Mouse (Mus musculus): ENCODE measurements around the gene BC048507. TPM values are rescaled to one million over a fixed set of nuclear protein-coding genes. Genes with fewer than 3 reads are reported as not detected.
"Not testable (repeated sequence)": the region's sequence is repeated elsewhere in the genome, so short reads cannot be mapped to it uniquely, and the experiment has no call there.

Gene BC048507
- total RNA-seq (2021) = not detected
- long read RNA-seq, experiment 1 = 0 reads
- long read RNA-seq, experiment 2 = 0 reads

DNA sequence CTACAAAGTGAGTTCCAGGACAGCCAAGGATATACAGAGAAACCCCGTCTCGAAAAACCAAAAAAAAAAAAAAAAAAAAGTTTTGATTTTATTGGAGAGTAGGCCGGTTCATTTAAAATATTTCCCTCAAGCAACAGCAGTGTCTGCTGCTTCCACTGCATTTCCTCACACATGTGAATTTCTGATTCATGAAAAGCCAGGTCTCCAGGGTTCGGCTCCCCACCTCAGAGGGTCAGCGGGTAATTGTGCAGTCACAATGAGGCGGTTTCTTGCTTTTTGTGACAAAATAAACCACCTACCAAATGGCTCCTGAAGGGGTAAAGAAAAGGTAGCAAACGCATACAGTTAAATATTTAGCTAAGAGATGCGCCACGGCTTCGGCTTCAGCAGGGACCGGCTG is at the start of gene BC048507:
Gene BC048507 (plus strand): TSS at position 301 of the 400 bp plus-strand sequence.
- no peak for DNase-seq

DNA sequence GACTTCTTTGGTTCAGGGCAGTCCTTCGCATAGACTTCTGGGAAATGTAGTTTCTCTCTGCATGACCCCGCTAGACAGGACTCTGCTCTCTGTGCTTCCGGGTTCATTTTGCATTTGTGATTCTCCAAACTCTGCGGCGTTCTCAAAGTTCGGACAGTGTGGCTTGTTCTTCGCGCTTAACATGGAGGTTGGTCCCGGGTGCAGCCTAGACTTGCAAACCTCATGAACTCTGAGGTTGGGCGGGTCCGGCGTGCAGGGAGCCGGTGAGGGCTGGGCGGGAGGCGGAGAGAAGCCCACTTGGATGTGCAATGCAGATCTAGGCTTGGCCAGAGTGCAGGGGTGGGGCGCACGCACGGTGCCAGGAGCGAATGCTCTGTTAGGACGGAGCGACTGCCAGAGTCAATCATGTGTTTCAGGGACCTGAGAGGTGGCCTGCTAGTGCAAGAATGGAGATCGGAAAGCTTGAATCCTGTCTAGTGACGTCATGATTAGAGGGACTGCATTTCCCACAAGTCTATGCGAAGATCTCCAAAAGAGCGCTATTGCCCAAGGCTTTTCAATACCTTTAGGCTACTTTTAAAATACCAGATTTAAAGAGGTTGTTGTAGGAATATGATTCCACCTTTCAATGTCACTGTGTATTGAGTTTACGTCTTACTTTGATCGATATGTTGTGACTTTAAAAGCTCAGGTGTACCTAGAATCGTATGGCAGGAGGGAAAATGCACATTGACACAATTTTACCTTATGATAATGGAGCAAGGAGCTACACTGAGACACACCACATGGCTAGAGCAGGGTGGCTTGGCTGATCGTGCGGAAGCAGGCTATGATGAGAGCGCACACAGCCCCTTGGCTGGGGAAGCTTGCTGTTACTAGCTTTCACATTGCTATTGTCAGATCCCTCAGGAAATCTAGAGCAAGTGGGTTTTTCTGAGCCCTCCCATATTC is 49.1 kb upstream of the BC048507 start, which contains the start of gene Zfp273:
Gene Zfp273 (plus strand): TSS at position 31 of the 951 bp plus-strand sequence.
- peak; percentile 55 for DNase-seq

DNA sequence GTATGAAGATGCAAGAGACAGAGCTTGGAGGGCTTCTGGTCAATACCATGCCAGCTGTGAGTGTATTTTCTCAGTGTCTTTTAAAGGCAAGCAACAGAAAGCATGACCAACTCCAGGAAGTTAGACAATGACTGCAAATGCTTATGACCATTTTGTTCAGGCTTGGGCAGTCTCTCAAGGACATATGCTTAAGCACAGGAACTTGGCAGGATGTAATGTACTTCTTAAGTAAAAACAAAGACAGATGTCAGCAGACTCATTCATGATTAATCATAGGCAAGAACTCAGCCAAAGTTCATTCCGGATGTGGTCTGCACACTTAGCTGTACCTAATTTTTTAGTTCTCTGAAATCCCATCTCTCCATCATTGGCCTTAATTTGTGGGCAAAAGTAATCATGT is 44.5 kb upstream of the BC048507 start:
- no peak for DNase-seq

DNA sequence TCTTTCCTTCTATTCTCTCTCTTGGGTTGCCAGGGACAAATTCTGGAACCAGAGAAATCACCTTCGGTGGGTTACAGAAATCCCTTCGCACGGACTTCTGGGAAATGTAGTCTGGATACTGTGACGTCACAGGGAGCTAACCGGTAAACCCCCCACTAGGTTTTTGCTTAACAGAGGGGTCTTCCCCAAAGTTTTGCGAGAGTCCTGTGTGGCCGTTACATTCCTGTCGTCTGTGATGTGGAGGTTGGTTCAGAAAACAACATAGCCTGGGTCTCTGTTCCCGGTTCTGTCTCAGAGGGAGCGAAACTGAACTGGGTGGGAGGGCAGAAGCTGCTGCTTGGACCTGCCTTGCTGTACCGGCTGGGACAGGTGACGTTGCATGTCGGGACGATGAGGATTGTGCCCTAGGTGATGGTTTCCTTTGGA is 32.2 kb upstream of the BC048507 start, which contains the start of gene Gm10037:
Gene Gm10037 (plus strand): TSS at position 196 of the 426 bp plus-strand sequence.
- peak; percentile 17 for DNase-seq

DNA sequence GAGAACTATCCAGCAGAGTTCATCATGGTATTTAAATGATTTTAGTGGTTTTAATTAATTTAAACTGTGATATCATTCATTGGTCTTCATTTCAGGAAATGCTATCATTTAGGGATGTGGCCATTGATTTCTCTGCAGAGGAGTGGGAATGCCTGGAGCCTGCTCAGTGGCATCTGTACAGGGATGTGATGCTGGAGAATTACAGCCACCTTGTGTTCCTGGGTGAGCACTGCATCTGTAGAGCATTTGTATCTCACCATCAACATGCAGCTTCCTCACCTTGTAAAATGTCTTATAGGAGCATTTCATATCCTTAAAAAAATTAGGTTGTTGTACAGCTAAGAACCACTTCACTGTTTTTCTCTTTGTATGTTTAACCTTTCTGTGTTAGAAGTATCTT is 30.0 kb upstream of the BC048507 start:
- DNase-seq = not testable (repeated sequence)

DNA sequence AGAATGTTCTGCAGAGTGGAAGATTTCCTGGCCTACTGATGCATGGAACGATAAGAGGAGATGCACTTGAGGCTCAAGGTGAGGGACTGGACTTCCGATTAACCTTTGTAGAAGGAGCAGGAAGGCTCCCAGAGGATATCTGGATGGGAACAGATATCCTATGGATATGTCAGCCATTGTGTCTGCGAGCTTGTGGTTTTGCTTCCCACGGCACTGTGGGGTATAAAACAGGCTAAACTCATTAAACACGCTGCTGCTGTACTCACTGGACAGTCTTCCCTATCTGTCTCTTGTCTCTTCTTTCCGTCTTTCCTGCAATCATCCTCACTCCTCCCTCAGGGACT is 19.4 kb upstream of the BC048507 start:
- no peak for DNase-seq

DNA sequence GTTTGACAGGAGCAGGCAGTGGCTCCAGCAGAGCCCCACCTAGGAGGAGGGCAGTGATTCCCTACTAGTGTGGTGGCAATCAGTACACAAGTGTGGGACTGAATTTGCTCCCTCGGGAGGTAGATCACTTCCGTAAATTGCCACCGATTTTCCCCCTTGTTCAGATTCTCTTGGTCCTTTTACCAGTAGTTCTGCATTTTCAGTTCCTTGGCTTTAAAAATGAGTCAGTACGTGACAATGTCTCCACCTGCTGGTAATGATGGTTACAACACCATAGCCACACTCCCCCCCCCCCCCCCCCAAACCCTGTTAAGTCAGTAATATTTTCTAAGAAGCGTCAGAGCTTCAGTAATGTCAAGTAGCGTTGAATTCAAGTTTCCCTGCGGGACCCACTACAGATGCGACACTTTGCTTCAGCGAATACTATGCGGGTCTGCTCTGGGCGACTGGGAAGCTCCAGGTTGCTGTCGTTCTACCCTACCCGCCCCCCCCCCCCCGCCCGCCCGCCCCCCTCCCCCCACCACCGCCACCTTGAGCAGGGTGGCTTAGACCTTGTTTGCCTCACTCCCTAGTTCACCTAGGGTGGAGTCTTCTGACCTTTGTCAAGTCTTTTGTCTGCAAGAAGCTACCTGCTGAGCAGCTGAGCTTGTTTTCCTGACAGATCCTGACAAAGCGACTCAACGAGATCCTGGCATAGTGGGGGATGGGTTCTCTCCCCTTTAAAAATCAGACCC is 18.8 kb upstream of the BC048507 start:
- peak; percentile 41 for DNase-seq

DNA sequence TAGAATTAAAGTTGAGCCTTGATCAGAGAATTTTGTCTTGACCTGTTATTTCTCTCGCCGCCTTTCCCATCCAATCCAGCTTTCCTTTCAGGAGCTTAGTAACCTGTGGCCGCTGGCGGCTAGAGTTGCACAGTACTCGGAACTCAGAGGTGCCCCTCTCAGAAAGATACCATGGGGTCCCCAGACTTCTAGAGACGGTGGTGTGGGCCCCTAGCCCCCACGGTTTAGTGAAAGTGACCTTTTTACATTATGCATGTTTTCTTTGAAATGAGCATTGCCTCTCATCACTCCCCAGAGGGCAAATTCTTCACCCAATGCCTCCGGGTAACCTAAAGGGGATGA is 18.3 kb upstream of the BC048507 start:
- no peak for DNase-seq

DNA sequence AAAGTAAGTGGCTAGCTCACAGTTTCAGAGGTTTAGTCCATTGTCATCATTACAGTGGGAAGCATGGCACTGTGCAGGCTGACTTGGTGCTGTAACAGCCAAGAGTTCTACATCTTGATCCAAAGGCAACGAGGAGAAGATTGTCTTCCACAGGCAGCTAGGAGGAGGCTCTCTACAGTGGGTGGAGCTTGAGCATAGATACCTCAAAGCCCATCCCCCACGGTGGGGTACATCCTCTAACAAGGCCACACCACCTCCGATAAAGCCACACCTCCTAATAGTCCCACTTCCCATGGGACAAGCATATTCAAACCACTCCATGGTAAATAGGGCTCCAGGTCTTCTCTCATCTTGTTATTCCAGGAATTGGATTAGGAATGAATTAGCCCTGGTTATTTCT is 12.8 kb upstream of the BC048507 start:
- no peak for DNase-seq

DNA sequence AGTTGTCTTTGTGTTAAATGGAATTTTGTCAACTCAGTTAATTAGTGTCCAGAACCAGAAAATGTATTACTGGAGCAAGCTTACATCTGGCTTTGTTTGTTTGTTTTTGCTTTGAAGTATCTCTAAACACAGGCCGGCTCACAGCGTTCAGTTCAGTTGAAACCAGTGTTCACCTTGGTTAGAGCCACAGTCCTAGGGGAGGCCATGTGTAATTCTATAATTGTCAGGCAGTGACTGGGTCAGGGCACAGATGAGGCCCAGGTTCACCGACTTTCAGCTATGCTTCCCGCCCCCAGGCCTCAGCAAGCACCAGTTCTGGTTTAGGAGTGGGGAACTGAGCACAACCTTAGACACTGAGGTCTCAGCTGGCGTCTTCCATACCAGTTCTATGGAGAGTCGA is 10.0 kb upstream of the BC048507 start:
- no peak for DNase-seq

DNA sequence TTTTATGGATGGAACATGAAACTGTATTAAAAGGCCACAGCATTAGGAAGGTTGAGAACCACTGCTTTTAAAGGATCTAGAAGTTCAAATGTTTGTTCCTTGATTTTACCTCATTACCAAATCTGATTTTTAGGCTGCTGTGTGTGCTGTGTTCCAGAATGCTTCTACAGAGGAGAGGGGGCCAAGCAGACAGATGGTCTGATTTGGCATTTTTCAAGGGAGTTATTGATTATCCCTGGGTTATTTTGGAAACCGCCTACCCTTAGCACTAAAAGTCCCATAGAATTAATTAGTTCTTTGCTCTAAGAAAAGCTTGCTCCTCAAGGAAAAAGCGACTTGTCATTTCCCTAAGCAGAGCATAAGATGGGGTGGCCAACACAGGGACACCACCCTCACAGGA is 9.1 kb upstream of the BC048507 start:
- DNase-seq = no peak

DNA sequence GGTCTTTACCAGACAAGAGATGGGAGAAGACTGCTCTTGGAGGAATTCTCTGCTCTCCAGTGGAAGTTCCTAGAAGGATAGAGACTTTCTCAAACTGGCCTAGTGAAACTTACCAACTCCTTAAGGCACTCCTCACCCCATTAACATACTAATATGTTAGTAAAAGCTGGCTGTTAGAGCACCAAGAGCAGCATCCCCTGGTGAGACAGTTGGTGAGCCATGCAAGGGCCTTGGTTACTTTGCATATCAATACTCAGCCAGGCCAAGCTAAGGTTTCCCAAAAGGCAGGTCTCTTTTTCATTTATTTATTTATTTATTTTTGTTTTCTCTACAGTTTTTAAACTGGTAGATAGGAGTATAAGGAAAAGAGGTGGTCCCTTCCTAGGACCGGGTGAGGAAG is 5.8 kb upstream of the BC048507 start:
- no peak for DNase-seq

DNA sequence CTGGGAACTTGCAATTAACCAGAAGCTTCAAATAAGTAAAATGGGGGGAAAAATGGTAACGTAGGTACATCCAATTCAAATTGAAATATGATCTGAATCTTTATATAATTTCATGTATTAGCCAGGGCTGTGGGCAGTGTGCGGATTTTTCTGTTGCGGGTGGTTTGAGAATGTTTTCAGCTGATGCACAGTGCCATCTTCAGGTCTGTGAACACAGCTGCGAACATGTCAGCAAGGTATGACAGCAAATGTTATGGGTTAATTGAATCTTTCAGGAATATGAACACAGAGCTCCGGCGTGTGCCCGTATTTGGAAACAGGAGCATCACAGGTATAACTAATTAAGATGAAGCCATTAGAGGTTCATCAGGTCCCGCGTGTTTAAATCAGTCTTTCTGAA is 618 bp upstream of the BC048507 start:
- DNase-seq = no peak

DNA sequence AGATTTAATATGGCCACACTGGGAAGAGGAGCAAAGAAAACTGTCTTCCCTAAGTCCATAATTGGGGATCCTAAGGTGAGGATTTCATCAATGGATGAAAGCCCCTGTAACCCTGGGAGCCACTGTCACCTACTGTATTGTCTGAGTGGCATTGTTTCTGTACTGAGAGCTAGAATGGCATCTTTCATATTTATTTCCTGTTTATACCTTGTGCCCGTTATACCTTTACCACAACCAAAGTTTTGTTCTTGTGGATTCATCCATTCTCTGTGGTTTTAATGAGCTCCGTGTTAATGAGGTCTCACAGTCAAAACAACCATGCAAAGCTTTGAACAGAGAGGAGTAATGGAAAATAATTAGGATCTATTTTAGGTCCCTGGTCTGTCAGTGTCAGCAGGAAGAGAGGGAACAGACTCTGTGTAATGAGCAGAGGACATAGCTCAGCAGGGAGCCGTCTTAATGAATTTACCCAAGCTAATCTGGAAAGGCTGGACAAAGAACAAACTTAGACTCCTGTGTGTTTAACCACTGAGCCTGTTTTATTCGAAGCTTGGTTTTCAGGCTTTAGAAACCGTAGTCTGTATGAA is 1.7 kb downstream of the BC048507 start:
- DNase-seq = no peak

DNA sequence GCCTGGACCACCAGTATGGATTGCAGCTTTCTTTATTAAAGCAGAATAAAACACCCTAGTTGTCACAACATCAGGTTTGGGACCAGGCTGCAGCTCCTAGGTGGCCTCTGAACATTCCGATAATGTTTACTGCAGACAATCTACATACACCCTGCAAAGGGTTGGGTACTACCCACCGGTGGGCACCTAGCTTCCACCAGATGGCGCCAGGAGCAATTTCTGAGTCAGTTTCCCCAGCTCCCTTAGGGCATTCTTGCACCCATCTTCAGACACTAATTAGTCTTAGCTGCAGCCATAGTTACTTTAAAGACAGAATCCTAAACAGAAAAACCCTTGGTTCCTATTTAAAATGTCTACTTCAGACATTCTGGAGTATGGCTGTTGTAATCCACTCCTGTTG is 4.8 kb downstream of the BC048507 start:
- no peak for DNase-seq

DNA sequence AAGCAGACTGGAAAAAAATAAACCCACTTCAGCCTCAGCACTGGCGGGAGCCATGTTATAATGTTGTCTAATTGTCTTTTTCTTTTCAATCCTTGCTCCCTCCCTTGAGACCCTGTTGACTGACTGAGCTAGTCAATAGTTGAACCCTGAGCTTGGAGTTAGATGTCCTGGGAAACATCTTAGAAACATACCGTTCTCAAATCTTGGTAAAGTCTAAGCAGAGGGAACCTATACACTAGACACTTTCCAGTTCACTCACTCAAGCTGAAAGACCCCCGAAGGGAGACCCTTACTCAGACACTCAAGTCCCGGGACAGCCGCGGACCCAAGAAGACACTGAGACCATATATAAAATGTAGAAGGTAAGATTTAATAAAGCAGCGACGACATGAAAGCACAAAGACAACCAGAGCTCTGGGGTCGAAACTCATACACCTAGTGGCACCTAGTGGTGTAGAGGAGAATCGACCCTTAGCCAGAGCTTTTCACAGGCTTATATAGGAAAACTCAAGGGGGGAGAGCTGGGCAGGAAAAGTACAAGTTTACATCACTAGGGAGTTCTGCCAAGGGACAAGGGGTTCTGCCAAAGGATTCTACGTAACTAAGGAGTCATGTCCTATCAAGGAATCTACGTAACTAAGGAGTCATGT is 13.0 kb downstream of the BC048507 start:
- not testable (repeated sequence) for DNase-seq

DNA sequence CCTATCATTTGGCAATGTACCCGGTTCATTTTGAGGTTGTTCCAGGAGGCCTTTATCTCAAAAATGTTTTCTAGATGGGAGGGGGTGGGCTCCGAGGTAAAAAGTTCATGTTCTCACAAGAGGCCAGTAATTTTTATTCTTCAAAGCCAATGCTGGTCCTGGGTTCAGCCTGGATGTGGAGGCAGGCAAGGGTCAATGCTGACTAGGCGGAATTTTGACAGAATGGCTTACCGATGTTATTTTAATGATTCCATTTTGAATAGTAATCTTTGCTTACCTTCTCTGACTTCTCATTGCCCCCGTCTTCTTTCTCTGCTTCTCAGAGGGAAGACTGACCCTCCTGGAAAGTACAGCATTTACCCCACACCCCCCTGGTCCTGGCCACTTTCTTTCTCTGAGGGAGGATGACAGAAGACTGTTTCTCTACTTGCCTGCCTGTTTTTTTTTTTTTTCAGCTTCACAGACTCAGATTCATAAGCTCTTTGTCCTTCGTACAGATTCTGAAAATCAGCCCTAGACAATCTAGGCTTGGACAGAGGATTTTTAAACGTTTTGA is 13.7 kb downstream of the BC048507 start:
- no peak for DNase-seq

DNA sequence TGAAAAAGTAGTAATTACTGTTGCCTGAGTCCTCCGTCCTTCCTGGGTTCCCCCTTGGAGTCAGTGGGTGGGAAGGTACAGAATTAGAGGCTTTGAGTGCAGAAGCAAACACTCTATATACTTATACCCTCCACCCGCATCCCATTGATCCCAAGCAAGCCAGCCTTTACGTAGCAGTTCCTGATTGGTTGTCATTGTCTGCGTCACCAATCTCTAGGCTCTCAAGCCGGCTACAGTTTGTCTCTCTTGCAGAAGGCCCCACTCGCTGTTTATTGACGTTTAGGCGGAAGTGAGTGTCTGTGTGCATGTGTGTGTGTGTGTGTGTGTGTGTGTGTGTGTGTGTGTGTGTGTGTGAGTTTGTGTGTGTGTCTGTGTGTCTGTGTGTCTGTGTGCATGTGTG is 20.8 kb downstream of the BC048507 start:
- no peak for DNase-seq

DNA sequence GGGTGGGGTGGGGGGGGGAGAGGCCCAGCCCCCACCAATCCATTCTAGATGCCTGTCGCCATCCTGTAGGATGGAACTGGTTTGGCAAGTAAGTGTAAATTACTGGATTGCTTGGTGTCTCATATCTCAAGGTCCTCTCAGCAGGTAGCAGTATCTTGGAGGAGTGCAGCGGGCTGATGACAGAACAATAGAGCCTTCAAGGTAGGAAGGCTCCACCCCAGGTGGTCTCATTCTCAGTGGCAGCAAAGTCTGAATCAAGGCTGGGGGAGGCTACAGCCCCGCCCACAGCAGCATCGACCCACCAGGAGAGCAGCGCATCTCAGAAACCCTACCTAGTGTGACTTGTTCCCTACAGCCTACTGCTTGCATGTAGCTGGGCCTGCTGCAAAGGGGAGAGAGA is 46.6 kb downstream of the BC048507 start:
- no peak for DNase-seq
